In genomic region chr19:37955425-37956001, GRCm38 (mm10) we compare ENCODE assay signal across 8 mouse cellular contexts.
A peak's percentile ranks its signal among the peaks of the same experiment; 100 is the strongest.
DNase-seq lines count a peak whose midpoint lies in the region; ATAC-seq and TF ChIP-seq lines count a peak whose summit lies in the region.

No protein-coding gene starts in this region.

- H3K36me3 ChIP-seq in G1E (replicated peaks): no peaks in the 10 kb centered on the region
- no peaks in the 10 kb centered on the region for H3K36me3 ChIP-seq in forebrain, embryonic 16.5 days (ENCODE audit: control insufficient read depth, insufficient read depth)

- H3K4me1 ChIP-seq in G1E (ENCODE audit: insufficient read depth, low read depth, low read length): no peaks in the 10 kb centered on the region
- H3K4me1 ChIP-seq in forebrain, embryonic 16.5 days (replicated peaks; ENCODE audit: control insufficient read depth, insufficient read depth, low read length): no peaks in the 10 kb centered on the region

- peak; percentile 61 for TF ChIP-seq CTCF in G1E (IDR thresholded peaks at IDR 0.05; ENCODE audit: low read depth, low read length)

- peak; percentile 47 for DNase-seq in G1E (ENCODE audit: low spot score)
- DNase-seq in c-Kit-positive CD71-positive TER-119-positive erythroid progenitor cells, embryonic 14.5 days (ENCODE audit: low spot score): peak; percentile 48
- peak; percentile 78 for DNase-seq in layer of hippocampus, adult 9-10 months (ENCODE audit: low spot score)
- peak; percentile 84 for DNase-seq in lung, postnatal 14 days
- DNase-seq in retina, embryonic 14.5 days (ENCODE audit: low spot score): peak; percentile 91
- DNase-seq in thymus, postnatal 36 days: peak; percentile 48 to 53

- ATAC-seq in G1E (ENCODE audit: extremely low read depth, insufficient number of reproducible peaks, low FRiP score, poor library complexity, severe bottlenecking): no peak
- peak; percentile 87 for ATAC-seq in forebrain, embryonic 16.5 days
- peak; percentile 83 to 89 for ATAC-seq in hematopoietic stem cell, adult 5-6 weeks (replicated peaks in 1 of 2; ENCODE audit: insufficient read depth in 1 of 2, low FRiP score in 2 of 2, low TSS enrichment in 1 of 2, low read depth in 1 of 2, poor library complexity in 2 of 2, severe bottlenecking in 2 of 2)

- no peak overlapping the region for H3K4me2 ChIP-seq in forebrain, embryonic 16.5 days (ENCODE audit: low read length)

- H3K4me3 ChIP-seq in G1E (ENCODE audit: low read depth, low read length): no peak overlapping the region
- H3K4me3 ChIP-seq in forebrain, embryonic 16.5 days (replicated peaks; ENCODE audit: low read length): no peak overlapping the region

- H3K27me3 ChIP-seq in G1E (ENCODE audit: insufficient read depth, low read length): peaks cover 3% of the 10 kb centered on the region; the same call in 1 of the 2 replicates
- H3K27me3 ChIP-seq in forebrain, embryonic 16.5 days (replicated peaks; ENCODE audit: control insufficient read depth, insufficient read depth, low read length): no peaks in the 10 kb centered on the region

- WGBS in forebrain, embryonic 16.5 days: 35% methylated on average over 7 of the region's 7 CpGs

- H3K9me3 ChIP-seq in G1E (replicated peaks): no peaks in the 10 kb centered on the region
- H3K9me3 ChIP-seq in forebrain, embryonic 16.5 days (ENCODE audit: control insufficient read depth, low read length): no peaks in the 10 kb centered on the region

- H3K9ac ChIP-seq in forebrain, embryonic 16.5 days (replicated peaks; ENCODE audit: low read depth, low read length): no peak overlapping the region

- no peak overlapping the region for H3K27ac ChIP-seq in forebrain, embryonic 16.5 days (ENCODE audit: low read length)
